Mouse (Mus musculus): ENCODE measurements around the gene Naga.

DNA sequence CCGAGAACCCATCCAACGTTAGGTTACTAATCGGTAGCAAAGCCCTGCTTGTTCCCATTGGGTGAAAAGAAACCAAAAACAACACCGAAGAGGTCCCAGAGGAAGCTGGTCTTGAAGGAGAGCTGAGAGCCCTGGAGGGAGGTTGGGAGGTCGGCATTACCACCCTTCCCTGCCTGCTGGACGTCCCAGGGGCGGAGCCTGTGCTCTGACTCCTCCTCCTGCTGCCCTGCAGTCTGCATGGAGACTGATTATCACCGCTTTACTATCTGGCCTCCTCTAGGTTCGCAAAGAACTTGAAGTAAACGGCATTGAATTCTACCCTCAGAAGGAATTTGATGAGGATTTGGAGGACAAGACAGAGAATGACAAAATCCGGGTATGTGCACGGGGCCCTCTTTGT is 52.6 kb downstream of the Naga start:
- no peak for TF ChIP-seq CTCF (IDR thresholded peaks at IDR 0.05; ENCODE audit: low read depth)
- no peak for TF ChIP-seq EP300 (IDR thresholded peaks at IDR 0.05; ENCODE audit: low read depth)

All from heart, postnatal 0 days (tissue).